Mouse (Mus musculus): ENCODE measurements around the gene Atp6v0a1. TPM values are rescaled to one million over a fixed set of nuclear protein-coding genes. Genes with fewer than 3 reads are reported as not detected.

Atp6v0a1 gene
- total and polyA plus RNA-seq, 3 experiments: 14.1 to 63.4 (median 36.1) TPM

- Histone ChIP-seq H3K9ac (ENCODE audit: insufficient read depth, low read depth) (no peak overlapping the region), H3K4me2 (ENCODE audit: insufficient read depth, low read depth, poor library complexity, severe bottlenecking) (no peak overlapping the region), H3K4me3 (replicated peaks in 1 of 3; ENCODE audit: low read depth in 2 of 3, low read length in 2 of 3, poor library complexity in 1 of 3) (no peak overlapping the region), H3K9me3 (replicated peaks; ENCODE audit: low read length) (peaks cover 12% of the 10 kb centered on the region), H3K4me1 (ENCODE audit: control insufficient read depth in 1 of 2, insufficient read depth in 2 of 2) (peaks cover 6 to 47% of the 10 kb centered on the region in 2 experiments; a peak in 3 of 4 replicates), H3K36me3 (replicated peaks in 1 of 2; ENCODE audit: control insufficient read depth in 1 of 2, insufficient read depth in 1 of 2, low read length in 1 of 2) (peaks cover 26 to 65% of the 10 kb centered on the region in 2 experiments), H3K27me3 (replicated peaks) (no peaks in the 10 kb centered on the region), H3K27ac (ENCODE audit: insufficient read depth, low read depth) (no peak overlapping the region), H3K79me2 (replicated peaks; ENCODE audit: control insufficient read depth, extremely low read depth, insufficient read depth, poor library complexity, severe bottlenecking) (peaks cover 82% of the 10 kb centered on the region)
- dilution Hi-C loops (cut with MboI; ENCODE audit: extremely low pct_ligation_motif_present, extremely low pct_unique_long_range_greater_than_20kb, low sequenced_read_pairs) (no loop called here), in situ Hi-C loops (cut with MboI; ENCODE audit: low pct_ligation_motif_present, low pct_unique_long_range_greater_than_20kb, low sequenced_read_pairs) (no loop called here)
- TF ChIP-seq PAX5 (IDR thresholded peaks at IDR 0.05; ENCODE audit: low read length): no peak
- no peak for TF ChIP-seq BHLHE40 (IDR thresholded peaks at IDR 0.05; ENCODE audit: low read depth, low read length)
- no peak for TF ChIP-seq MYC (IDR thresholded peaks at IDR 0.05; ENCODE audit: low read depth, low read length)
- no peak for TF ChIP-seq TCF12 (IDR thresholded peaks at IDR 0.05; ENCODE audit: low read depth, low read length)
- TF ChIP-seq EP300 (IDR thresholded peaks at IDR 0.05; ENCODE audit: low read length): no peak
- no peak for TF ChIP-seq MEF2A (IDR thresholded peaks at IDR 0.05; ENCODE audit: borderline replicate concordance, low read depth, low read length)
- TF ChIP-seq JUN (IDR thresholded peaks at IDR 0.05; ENCODE audit: insufficient read depth, low read depth, low read length): no peak
- no peak for TF ChIP-seq MAZ (IDR thresholded peaks at IDR 0.05; ENCODE audit: low read depth, low read length)
- no peak for TF ChIP-seq ZNF384 (IDR thresholded peaks at IDR 0.05; ENCODE audit: low read depth, low read length)
- DNase-seq (ENCODE audit: extremely low read depth): no peak
These were observed 100.1 kb downstream of the Atp6v0a1 start for GRCm38 (mm10) chr11:101109351-101109750.

- no peak for DNase-seq (ENCODE audit: extremely low read depth)
- peaks cover 18 to 62% of the 10 kb centered on the region in 2 experiments for H3K36me3 ChIP-seq (replicated peaks in 1 of 2; ENCODE audit: control insufficient read depth in 1 of 2, insufficient read depth in 1 of 2, low read length in 1 of 2)
These were observed 101.5 kb downstream of the Atp6v0a1 start for GRCm38 (mm10) chr11:101110708-101111107.

GRCm38 (mm10) chr11:101111178-101111577 lies 101.9 kb downstream of the Atp6v0a1 start:
- DNase-seq (ENCODE audit: extremely low read depth): peak; percentile 76
- H3K9me3 ChIP-seq (replicated peaks; ENCODE audit: low read length): peaks cover 13% of the 10 kb centered on the region
- H3K36me3 ChIP-seq (replicated peaks in 1 of 2; ENCODE audit: control insufficient read depth in 1 of 2, insufficient read depth in 1 of 2, low read length in 1 of 2): peaks cover 15 to 61% of the 10 kb centered on the region in 2 experiments
- in situ Hi-C loops (cut with MboI; ENCODE audit: low pct_ligation_motif_present, low pct_unique_long_range_greater_than_20kb, low sequenced_read_pairs): no loop called here
- H3K4me1 ChIP-seq (ENCODE audit: control insufficient read depth in 1 of 2, insufficient read depth in 2 of 2): peaks cover 16 to 65% of the 10 kb centered on the region in 2 experiments
- peak overlapping the region; percentile 70 for H3K4me2 ChIP-seq (ENCODE audit: insufficient read depth, low read depth, poor library complexity, severe bottlenecking)
- no peak overlapping the region for H3K4me3 ChIP-seq (replicated peaks in 1 of 3; ENCODE audit: low read depth in 2 of 3, low read length in 2 of 3, poor library complexity in 1 of 3)
- no peaks in the 10 kb centered on the region for H3K27me3 ChIP-seq (replicated peaks)
- peaks cover 91% of the 10 kb centered on the region for H3K79me2 ChIP-seq (replicated peaks; ENCODE audit: control insufficient read depth, extremely low read depth, insufficient read depth, poor library complexity, severe bottlenecking)
- H3K9ac ChIP-seq (ENCODE audit: insufficient read depth, low read depth): peak overlapping the region; percentile 46
- dilution Hi-C loops (cut with MboI; ENCODE audit: extremely low pct_ligation_motif_present, extremely low pct_unique_long_range_greater_than_20kb, low sequenced_read_pairs): no loop called here
- peak overlapping the region; percentile 76 for H3K27ac ChIP-seq (ENCODE audit: insufficient read depth, low read depth)
- TF ChIP-seq UBTF (IDR thresholded peaks at IDR 0.05; ENCODE audit: low read depth, low read length) (no peak), JUN (IDR thresholded peaks at IDR 0.05; ENCODE audit: insufficient read depth, low read depth, low read length) (no peak), TCF12 (IDR thresholded peaks at IDR 0.05; ENCODE audit: low read depth, low read length) (no peak), POLR2A (IDR thresholded peaks at IDR 0.05; ENCODE audit: low read depth, low read length) (no peak), MEF2A (IDR thresholded peaks at IDR 0.05; ENCODE audit: borderline replicate concordance, low read depth, low read length) (peak; percentile 79; the same call in 1 of the 2 replicates), ETS1 (conservative IDR thresholded peaks at IDR 0.05; ENCODE audit: low read depth, low read length) (peak; percentile 42; the same call in 1 of the 2 replicates), IRF4 (IDR thresholded peaks at IDR 0.05; ENCODE audit: low read depth, low read length) (no peak), ZMIZ1 (IDR thresholded peaks at IDR 0.05; ENCODE audit: low read depth, low read length) (peak; percentile 59; the same call in 1 of the 2 replicates), ZC3H11A (IDR thresholded peaks at IDR 0.05; ENCODE audit: low read depth, low read length) (no peak), POLR2AphosphoS2 (IDR thresholded peaks at IDR 0.05; ENCODE audit: low read depth, low read length) (no peak), CHD2 (IDR thresholded peaks at IDR 0.05; ENCODE audit: low read length) (no peak), EP300 (IDR thresholded peaks at IDR 0.05; ENCODE audit: low read length) (peak; percentile 55), HCFC1 (IDR thresholded peaks at IDR 0.05; ENCODE audit: low read depth, low read length) (no peak), RCOR1 (conservative IDR thresholded peaks at IDR 0.05; ENCODE audit: low read depth, low read length) (no peak; the same call in 1 of the 2 replicates), BHLHE40 (IDR thresholded peaks at IDR 0.05; ENCODE audit: low read depth, low read length) (peak; percentile 85), GABPA (IDR thresholded peaks at IDR 0.05; ENCODE audit: insufficient replicate concordance, low read depth, low read length) (no peak)

More at GRCm38 (mm10) chr11:101110708-101111107, 101.5 kb downstream of the Atp6v0a1 start:
- H3K27me3 ChIP-seq (replicated peaks): no peaks in the 10 kb centered on the region
- peaks cover 13% of the 10 kb centered on the region for H3K9me3 ChIP-seq (replicated peaks; ENCODE audit: low read length)
- H3K4me2 ChIP-seq (ENCODE audit: insufficient read depth, low read depth, poor library complexity, severe bottlenecking): peak overlapping the region; percentile 70
- peak overlapping the region; percentile 46 for H3K9ac ChIP-seq (ENCODE audit: insufficient read depth, low read depth)
- H3K4me3 ChIP-seq (replicated peaks in 1 of 3; ENCODE audit: low read depth in 2 of 3, low read length in 2 of 3, poor library complexity in 1 of 3): no peak overlapping the region
- dilution Hi-C loops (cut with MboI; ENCODE audit: extremely low pct_ligation_motif_present, extremely low pct_unique_long_range_greater_than_20kb, low sequenced_read_pairs) (no loop called here), in situ Hi-C loops (cut with MboI; ENCODE audit: low pct_ligation_motif_present, low pct_unique_long_range_greater_than_20kb, low sequenced_read_pairs) (no loop called here)
- TF ChIP-seq SIN3A (IDR thresholded peaks at IDR 0.05; ENCODE audit: low read length) (no peak), NRF1 (IDR thresholded peaks at IDR 0.05; ENCODE audit: low read depth, low read length) (no peak), CHD1 (IDR thresholded peaks at IDR 0.05; ENCODE audit: low read depth, low read length) (peak; percentile 60; the same call in 1 of the 2 replicates), TCF12 (IDR thresholded peaks at IDR 0.05; ENCODE audit: low read depth, low read length) (peak; percentile 42; the same call in 1 of the 2 replicates), MAX (IDR thresholded peaks at IDR 0.05; ENCODE audit: low read length) (peak; percentile 49; the same call in 1 of the 2 replicates), HCFC1 (IDR thresholded peaks at IDR 0.05; ENCODE audit: low read depth, low read length) (0 out of 2 replicates have a peak, but pooled peaks have one; percentile 33), E2F4 (IDR thresholded peaks at IDR 0.05; ENCODE audit: insufficient replicate concordance, low read depth, low read length) (no peak), MXI1 (IDR thresholded peaks at IDR 0.05; ENCODE audit: low read depth, low read length) (peak; percentile 38), EP300 (IDR thresholded peaks at IDR 0.05; ENCODE audit: low read length) (0 out of 2 replicates have a peak, but pooled peaks have one; percentile 22), NELFE (IDR thresholded peaks at IDR 0.05; ENCODE audit: low read depth, low read length) (peak; percentile 16; the same call in 1 of the 2 replicates)
- H3K79me2 ChIP-seq (replicated peaks; ENCODE audit: control insufficient read depth, extremely low read depth, insufficient read depth, poor library complexity, severe bottlenecking): peaks cover 91% of the 10 kb centered on the region
- peak overlapping the region; percentile 76 for H3K27ac ChIP-seq (ENCODE audit: insufficient read depth, low read depth)
- H3K4me1 ChIP-seq (ENCODE audit: control insufficient read depth in 1 of 2, insufficient read depth in 2 of 2): peaks cover 12 to 61% of the 10 kb centered on the region in 2 experiments; a peak in 3 of 4 replicates

Measured in CH12.LX (cell line).